Mouse (Mus musculus) erythroblast, embryonic 14.5 days (primary cell): ENCODE data around the gene Txlng.

Experiments
- GATA1 ChIP-seq: IDR thresholded peaks from 2 replicates; pipeline ENCODE4 v1.6.1; 2012; ENCODE audit warnings: low read length, inconsistent platforms, mixed read lengths
- TAL1 ChIP-seq: IDR thresholded peaks from 3 replicates; pipeline ENCODE4 v1.6.1; 2012; ENCODE audit warnings: low read length, inconsistent platforms, mixed read lengths

- TF ChIP-seq GATA1 = no peak
- no peak for TF ChIP-seq TAL1
Measured at GRCm38 (mm10) chrX:162878236-162878635, 49.0 kb upstream of the Txlng start.
